Mouse (Mus musculus): ENCODE results near the gene Ifnlr1. TPM values are rescaled to one million over a fixed set of nuclear protein-coding genes. Genes with fewer than 3 reads are reported as not detected.

Ifnlr1 gene
- polyA plus RNA-seq, 2 experiments from 2014 or later = 0.08 TPM; not detected in 1

GRCm38 (mm10) chr4:135744726-135745448, 58.8 kb downstream of the Ifnlr1 start:
- ATAC-seq = no peak

- no peak for ATAC-seq
Observed at GRCm38 (mm10) chr4:135745613-135746012, 59.5 kb downstream of the Ifnlr1 start.

DNA sequence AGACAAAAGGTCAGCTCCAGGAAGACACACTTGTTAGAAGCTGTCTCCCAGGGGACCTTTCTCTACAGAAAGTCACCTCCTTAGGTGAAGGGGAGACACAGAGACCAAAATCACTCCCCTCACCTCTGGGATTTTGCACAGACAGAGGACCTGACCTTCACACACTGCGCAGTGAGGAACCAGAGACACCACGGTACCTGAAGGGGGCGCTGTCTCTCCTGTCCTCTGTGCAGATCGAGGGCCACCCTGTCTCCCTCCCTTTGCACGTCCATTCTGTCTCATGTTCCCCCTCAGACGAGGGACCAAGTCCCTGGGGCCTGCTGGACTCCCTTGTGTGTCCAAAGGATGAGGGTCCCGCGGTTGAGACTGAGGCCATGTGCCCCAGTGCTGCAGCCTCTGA, 64.8 kb downstream of the Ifnlr1 start:
- no peak for ATAC-seq

GRCm38 (mm10) chr4:135752106-135752778, 66.2 kb downstream of the Ifnlr1 start:
- ATAC-seq = no peak

- no peak for ATAC-seq
Observed at GRCm38 (mm10) chr4:135752779-135753164, 66.7 kb downstream of the Ifnlr1 start.

Other genes starting within 250 kb of the Ifnlr1 start
- under 1 TPM in 1 of 2 experiments, not detected in 1; 0.22 TPM for gene Stpg1, start 191.5 kb upstream of the Ifnlr1 start, polyA plus RNA-seq (2017; shearing (Covaris generic))
- 10 to 100 TPM; 12.5 to 13.9 TPM for gene Nipal3, start 191.2 kb upstream of the Ifnlr1 start, polyA plus RNA-seq (2017; shearing (Covaris generic))
- gene Grhl3, start 112.7 kb upstream of the Ifnlr1 start, polyA plus RNA-seq (2017; shearing (Covaris generic)) = not detected
- not detected for gene Il22ra1, start 41.9 kb downstream of the Ifnlr1 start, polyA plus RNA-seq (2017; shearing (Covaris generic))
- not detected for gene Myom3, start 73.4 kb downstream of the Ifnlr1 start, polyA plus RNA-seq (2017; shearing (Covaris generic))
- gene Srsf10, start 169.5 kb downstream of the Ifnlr1 start, polyA plus RNA-seq (2017; shearing (Covaris generic)) = 100 to 1,000 TPM; 172 to 181 TPM
- 100 to 1,000 TPM; 216 to 230 TPM for gene Pnrc2, start 187.6 kb downstream of the Ifnlr1 start, polyA plus RNA-seq (2017; shearing (Covaris generic))
- gene Cnr2, start 209.1 kb downstream of the Ifnlr1 start, polyA plus RNA-seq (2017; shearing (Covaris generic)) = 1 to 10 TPM; 4.9 to 7.9 TPM
- gene Fuca1, start 234.4 kb downstream of the Ifnlr1 start, polyA plus RNA-seq (2017; shearing (Covaris generic)) = 10 to 100 TPM; 74.0 to 98.1 TPM